Mouse (Mus musculus) kidney, adult 2 months (tissue): ENCODE results near the gene Jmjd6. TPM values are rescaled to one million over a fixed set of nuclear protein-coding genes. Genes with fewer than 3 reads are reported as not detected.

Experiments used
- DNase-seq: peaks from one replicate; pipeline ENCODE4 v3.0.0; 2021
- H3K27ac ChIP-seq: fragments of 200-500 bp; 2 replicates; pipeline ENCODE4 v1.5.1; 2012; ENCODE audit warnings: low read depth, low read length, control low read depth, inconsistent platforms; ENCODE audit not compliant: insufficient read depth
- H3K27me3 ChIP-seq: fragments of 200-500 bp; replicated peaks from 2 replicates; pipeline ENCODE4 v1.6.1; 2012; ENCODE audit warnings: mild to moderate bottlenecking, moderate library complexity, low read length, inconsistent platforms; ENCODE audit not compliant: control insufficient read depth, insufficient read depth
- H3K36me3 ChIP-seq: fragments of 200-500 bp; 2 replicates; pipeline ENCODE4 v1.6.1; 2012; ENCODE audit warnings: mild to moderate bottlenecking, moderate library complexity, low read length, inconsistent platforms; ENCODE audit not compliant: control insufficient read depth, insufficient read depth
- H3K4me1 ChIP-seq: fragments of 200-500 bp; 2 replicates; pipeline ENCODE4 v1.6.1; 2011; ENCODE audit warnings: low read length; ENCODE audit not compliant: control insufficient read depth, insufficient read depth
- H3K4me3 ChIP-seq: fragments of 200-500 bp; 2 replicates; pipeline ENCODE4 v1.5.1; 2011; ENCODE audit warnings: mild to moderate bottlenecking, low read depth, low read length, control low read depth; ENCODE audit not compliant: insufficient read depth
- CTCF ChIP-seq: fragments of 200-500 bp; conservative IDR thresholded peaks from 2 replicates; pipeline ENCODE4 v1.5.1; 2011; ENCODE audit warnings: low read depth, mild to moderate bottlenecking, control low read depth, low read length, moderate library complexity, mixed read lengths; ENCODE audit not compliant: insufficient read depth, insufficient read length
- POLR2A ChIP-seq: fragments of 200-500 bp; IDR thresholded peaks from one replicate; pipeline ENCODE4 v1.6.1; 2011; ENCODE audit warnings: low read depth, low read length, control low read depth
- WGBS: fragments of 180-500 bp; shearing (Covaris S2); methylation state at CpG from one replicate; pipeline ENCODE4 v1.1.7; 2018; 5-methylcytosine and 5-hydroxymethylcytosine counted together
- polyA plus RNA-seq: library from polyadenylated mRNA; depleted of rRNA; stranded (reverse); fragments of >200 nt; gene quantifications from 2 replicates; pipeline ENCODE4 v1.2.3, GENCODE M21; 2012; rRNA removed

The Jmjd6 gene
- 19.6 and 20.9 TPM in 2 replicates for polyA plus RNA-seq

DNA sequence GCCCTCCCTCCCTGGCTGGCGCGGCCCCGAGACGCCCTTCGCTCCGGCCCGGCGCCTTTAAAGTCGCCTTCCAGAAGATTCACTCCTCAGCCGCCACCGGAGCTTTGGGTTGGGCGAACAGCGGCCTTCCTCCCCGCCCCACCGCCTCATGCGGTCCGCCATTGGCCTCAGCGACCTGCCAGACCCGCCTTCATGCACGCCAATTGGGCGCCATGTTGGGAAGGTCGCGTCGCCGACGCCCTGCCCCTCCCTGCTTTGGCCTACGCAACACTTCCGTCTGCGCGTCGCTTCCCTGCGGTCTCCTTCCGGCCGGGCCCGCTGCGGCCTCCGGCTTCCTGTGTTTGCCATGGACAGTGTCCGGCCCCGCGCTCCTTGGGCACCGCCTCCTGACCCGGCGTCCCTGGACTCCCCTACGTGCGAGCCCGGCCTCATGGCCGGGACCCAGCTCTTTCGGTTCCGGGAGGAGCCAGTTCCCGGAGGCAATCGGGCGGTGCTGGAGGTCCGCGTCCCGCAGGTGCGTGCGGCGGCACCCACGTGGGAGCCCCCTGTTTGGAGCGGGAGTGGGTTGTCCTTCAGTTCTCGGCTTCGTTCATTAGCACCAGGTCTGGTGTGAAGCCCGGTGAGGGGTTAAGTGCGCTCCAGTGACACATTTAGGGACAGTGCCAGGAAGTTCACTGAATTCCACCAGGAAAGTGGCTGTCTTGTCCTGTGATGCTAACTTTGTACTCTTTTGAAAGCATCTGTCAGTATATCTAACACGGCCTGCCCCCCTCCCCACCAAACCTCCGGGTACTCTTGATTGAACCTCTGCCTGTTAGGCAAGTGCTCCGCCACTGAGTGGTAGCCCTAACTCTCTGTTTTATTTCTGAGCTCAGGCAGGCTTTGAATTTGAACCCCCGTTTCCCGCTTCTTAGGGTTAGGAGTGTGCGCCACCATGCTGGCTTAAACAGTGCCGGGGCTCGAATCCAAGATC, at the start of gene Jmjd6, which contains the start of gene Mettl23:
Gene Jmjd6 (minus strand): TSS at position 189 of the 973 bp plus-strand sequence.
Gene Mettl23 (plus strand): TSS at position 18 of the 973 bp plus-strand sequence.
- Histone ChIP-seq H3K27ac (peak within 1 kb of the TSS; percentile 93), H3K36me3 (peaks cover 7% of the 10 kb centered on the region), H3K27me3 (no peaks in the 10 kb centered on the region), H3K4me1 (peaks cover 13% of the 10 kb centered on the region), H3K4me3 (peak within 1 kb of the TSS; percentile 87)
- DNase-seq: peak; percentile 99
- TF ChIP-seq CTCF (no peak), POLR2A (peak; percentile 55)
- under 1% methylated on average over 72 of the region's 72 CpGs for WGBS

DNA sequence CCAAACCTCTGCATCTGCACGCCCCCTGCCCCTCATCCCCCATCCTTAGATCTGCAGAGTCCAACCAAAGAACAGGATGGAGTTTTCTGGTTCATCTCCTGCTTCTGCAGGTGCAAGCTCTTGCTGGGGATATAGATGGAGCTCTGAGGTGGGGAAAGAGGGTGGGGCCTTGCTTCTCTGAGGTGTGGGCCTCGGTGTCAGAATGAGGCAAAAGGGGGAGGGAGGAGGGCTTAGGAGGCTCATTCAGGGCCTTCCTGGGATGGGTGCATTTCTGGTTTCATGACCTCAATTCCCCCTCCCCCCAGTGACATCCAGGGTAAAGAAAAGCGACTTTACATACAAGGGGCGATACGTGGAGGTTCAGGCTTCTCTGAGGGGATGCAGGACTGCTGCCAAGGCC, 43.9 kb upstream of the Jmjd6 start:
- TF ChIP-seq CTCF (no peak), POLR2A (no peak)
- no peak for DNase-seq
- no peaks in the 10 kb centered on the region for H3K27me3 ChIP-seq
- H3K4me3 ChIP-seq: no peak overlapping the region
- no peaks in the 10 kb centered on the region for H3K36me3 ChIP-seq
- no peak overlapping the region for H3K27ac ChIP-seq
- 78% methylated on average over 5 of the region's 5 CpGs for WGBS
- no peaks in the 10 kb centered on the region for H3K4me1 ChIP-seq

DNA sequence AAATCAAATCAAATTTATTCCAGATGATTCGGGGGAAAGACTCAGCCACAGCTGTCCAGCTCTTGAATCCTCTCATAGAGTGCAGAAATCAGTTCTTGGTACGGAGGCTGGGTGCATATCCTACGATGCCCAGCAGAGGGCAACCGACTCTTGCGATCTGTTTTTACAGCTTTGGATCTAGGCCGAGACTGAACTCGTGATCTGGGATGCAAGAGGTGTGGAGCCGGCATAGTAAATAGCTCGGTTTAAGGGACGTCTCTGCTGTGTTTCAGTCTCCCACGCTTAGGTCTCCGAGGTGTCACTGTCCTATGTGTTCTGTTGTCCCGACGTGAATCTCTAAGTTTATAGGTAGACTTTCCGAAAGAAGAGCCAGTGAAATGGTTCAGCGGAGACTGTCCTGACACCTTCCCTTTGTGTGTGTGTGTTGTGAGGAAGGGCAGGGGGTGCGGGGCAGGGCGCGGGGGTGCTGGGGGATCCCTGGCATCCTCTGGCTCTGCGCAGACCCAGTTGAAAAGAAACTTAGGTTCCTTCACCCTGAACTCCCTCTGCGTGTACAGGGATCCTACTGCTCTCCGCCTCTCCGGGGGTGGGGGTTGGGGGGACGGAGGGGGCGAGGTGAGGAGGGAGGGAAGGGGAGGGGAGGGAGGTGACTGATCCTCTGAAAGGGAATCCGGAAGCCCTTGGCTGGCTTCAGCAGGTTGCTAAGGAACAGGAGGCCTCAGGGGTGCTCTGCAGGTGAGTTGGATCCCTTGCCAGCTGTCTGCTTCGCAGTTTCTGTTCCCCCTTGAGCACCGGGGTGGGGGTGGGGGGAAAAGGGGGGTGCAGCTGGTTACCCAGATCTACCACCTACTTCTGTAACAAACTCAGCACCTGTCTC, 42.3 kb upstream of the Jmjd6 start:
- H3K4me3 ChIP-seq: peak overlapping the region; percentile 46
- no peaks in the 10 kb centered on the region for H3K4me1 ChIP-seq
- H3K27ac ChIP-seq: no peak overlapping the region
- 4% methylated on average over 28 of the region's 28 CpGs for WGBS
- H3K27me3 ChIP-seq: no peaks in the 10 kb centered on the region
- DNase-seq: peak; percentile 89
- no peaks in the 10 kb centered on the region for H3K36me3 ChIP-seq
- TF ChIP-seq CTCF (peak; percentile 92), POLR2A (no peak)

DNA sequence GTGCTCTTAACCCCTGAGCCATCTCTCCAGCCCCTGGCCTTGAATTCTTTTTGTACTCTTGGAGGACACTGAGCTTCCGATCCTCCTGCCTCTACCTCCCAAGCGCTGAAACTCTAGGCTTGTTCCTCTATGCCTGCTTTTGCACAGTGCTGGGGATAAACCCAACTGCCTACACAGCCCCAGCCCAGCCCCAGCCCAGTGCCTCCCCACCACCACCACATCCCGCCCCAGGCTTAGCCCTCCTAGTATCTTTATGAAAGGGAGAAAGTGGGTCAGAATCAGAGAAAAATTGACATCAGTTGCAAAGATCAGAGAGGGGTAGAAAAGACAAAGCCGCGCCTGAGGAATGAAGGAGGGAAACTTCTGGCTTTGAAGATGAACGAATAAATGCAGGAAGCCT, 40.8 kb upstream of the Jmjd6 start:
- Histone ChIP-seq H3K4me1 (no peaks in the 10 kb centered on the region), H3K36me3 (no peaks in the 10 kb centered on the region), H3K27ac (no peak overlapping the region), H3K4me3 (no peak overlapping the region), H3K27me3 (no peaks in the 10 kb centered on the region)
- TF ChIP-seq CTCF: no peak
- no peak for TF ChIP-seq POLR2A
- WGBS: 90% methylated on average over 6 of the region's 6 CpGs
- DNase-seq: no peak

DNA sequence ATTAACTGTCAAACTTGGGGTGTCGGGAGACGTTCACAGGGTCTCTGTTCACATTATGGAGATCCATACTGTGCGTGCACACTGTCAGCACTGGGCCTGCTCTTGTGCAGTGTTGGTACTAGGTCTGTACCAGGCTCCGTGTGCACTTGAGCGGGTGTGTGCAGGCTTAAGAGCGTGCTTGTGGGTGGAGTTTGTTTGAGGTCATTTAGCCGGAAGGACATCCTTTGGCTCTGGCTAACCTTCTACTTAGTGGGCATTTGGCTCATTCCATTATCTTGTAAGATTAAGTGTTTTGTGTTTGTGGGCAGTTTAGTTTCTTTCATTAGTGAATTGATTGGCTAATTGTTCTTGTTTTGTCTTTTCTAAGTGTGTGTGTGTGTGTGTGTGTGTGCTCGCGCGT, 39.2 kb upstream of the Jmjd6 start:
- Histone ChIP-seq H3K4me1 (no peaks in the 10 kb centered on the region), H3K36me3 (no peaks in the 10 kb centered on the region), H3K4me3 (no peak overlapping the region), H3K27ac (no peak overlapping the region), H3K27me3 (no peaks in the 10 kb centered on the region)
- WGBS: 87% methylated on average over 10 of the region's 10 CpGs
- DNase-seq: no peak
- TF ChIP-seq CTCF (no peak), POLR2A (no peak)

DNA sequence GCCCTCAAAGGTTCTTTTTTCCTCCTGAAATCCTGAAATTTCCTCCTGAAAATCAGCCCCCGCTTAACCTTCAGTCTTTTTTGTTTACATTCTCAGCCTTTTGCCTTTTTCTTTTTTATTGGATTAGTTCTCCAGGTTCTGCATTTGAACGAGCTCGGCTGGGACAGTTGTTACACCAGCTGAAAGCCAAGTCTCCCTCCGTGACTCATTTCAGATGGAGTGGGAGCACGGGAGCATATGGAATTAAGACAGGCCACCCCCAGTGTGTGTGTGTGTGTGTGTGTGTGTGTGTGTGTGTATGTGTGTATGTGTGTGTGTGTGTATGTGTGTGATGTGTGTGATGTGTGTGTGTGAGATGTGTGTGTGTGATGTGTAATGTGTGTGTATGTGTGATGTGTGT, 38.2 kb upstream of the Jmjd6 start:
- Histone ChIP-seq H3K27ac (no peak overlapping the region), H3K4me3 (no peak overlapping the region), H3K4me1 (no peaks in the 10 kb centered on the region), H3K27me3 (no peaks in the 10 kb centered on the region), H3K36me3 (no peaks in the 10 kb centered on the region)
- 79% methylated on average over 5 of the region's 5 CpGs for whole genome bisulfite sequencing
- no peak for DNase-seq
- TF ChIP-seq CTCF: no peak

DNA sequence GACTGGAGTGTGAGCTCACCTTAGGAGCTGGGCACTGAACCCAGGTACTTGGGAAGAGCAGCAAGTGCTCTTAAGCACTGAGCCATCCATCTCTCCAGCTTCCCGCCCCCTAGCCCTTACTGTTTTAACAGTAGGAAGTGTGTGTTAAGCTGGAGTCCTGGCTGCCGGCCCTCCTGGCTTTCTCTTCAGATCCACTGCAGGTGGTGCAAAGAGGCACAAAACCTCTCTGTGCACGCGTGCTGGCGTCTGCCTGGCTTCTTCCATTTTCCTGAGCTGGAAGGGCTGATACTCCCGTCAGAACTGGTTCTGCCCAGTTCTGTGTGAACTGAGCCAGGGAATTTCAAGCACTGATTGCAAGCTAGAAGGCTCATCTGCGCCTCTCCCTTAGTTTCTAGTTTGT, 37.6 kb upstream of the Jmjd6 start:
- H3K27ac ChIP-seq: no peak overlapping the region
- H3K4me1 ChIP-seq: no peaks in the 10 kb centered on the region
- no peaks in the 10 kb centered on the region for H3K27me3 ChIP-seq
- no peak for DNase-seq
- TF ChIP-seq CTCF: no peak
- H3K36me3 ChIP-seq: no peaks in the 10 kb centered on the region
- no peak overlapping the region for H3K4me3 ChIP-seq
- WGBS: 66% methylated on average over 7 of the region's 7 CpGs
